Mouse (Mus musculus) liver, embryonic 14.5 days (tissue): ENCODE results near the gene Fam227a. TPM values are rescaled to one million over a fixed set of nuclear protein-coding genes. Genes with fewer than 3 reads are reported as not detected.
A peak's percentile ranks its signal among the peaks of the same experiment; 100 is the strongest.

Experiments
- ATAC-seq: fragments of 200-750 bp; cut with Nextera tagmentation; 2 replicates; pipeline ENCODE4 v1.8.0; 2017; ENCODE audit warnings: moderate number of reproducible peaks, mild to moderate bottlenecking, moderate library complexity; ENCODE audit not compliant: insufficient read depth
- DNase-seq, 3 experiments: peaks; one replicate each; pipeline ENCODE4 v3.0.0-alpha.2; 2012 to 2013; ENCODE audit warnings: low read depth in 3 of 3, low spot score in 3 of 3
- H3K27ac ChIP-seq: fragments of 300-500 bp; sonication (generic); 2 replicates; pipeline ENCODE4 v1.5.1; 2014; ENCODE audit warnings: moderate library complexity, mild to moderate bottlenecking, control low read depth, inconsistent platforms
- H3K27me3 ChIP-seq: fragments of 300-500 bp; sonication (generic); 2 replicates; pipeline ENCODE4 v1.6.1; 2014; ENCODE audit warnings: mild to moderate bottlenecking, low read length, moderate library complexity; ENCODE audit not compliant: control insufficient read depth, insufficient read depth
- H3K36me3 ChIP-seq: fragments of 300-500 bp; sonication (generic); replicated peaks from 2 replicates; pipeline ENCODE4 v1.6.1; 2014; ENCODE audit warnings: low read depth; ENCODE audit not compliant: control insufficient read depth, insufficient read depth
- H3K4me1 ChIP-seq, 2 experiments: fragments of 200-500 bp in 1 of 2; fragments of 300-500 bp in 1 of 2; sonication (generic) in 1 of 2; replicated peaks; 2 replicates each; pipeline ENCODE4 v1.6.1; 2012 to 2014; ENCODE audit warnings: antibody characterized with exemption in 1 of 2, inconsistent platforms in 1 of 2, low read length in 1 of 2; ENCODE audit not compliant: control insufficient read depth in 2 of 2, insufficient read depth in 2 of 2
- H3K4me2 ChIP-seq: fragments of 300-500 bp; sonication (generic); 2 replicates; pipeline ENCODE4 v1.6.1; 2014; ENCODE audit warnings: low read depth, mild to moderate bottlenecking, control low read depth, moderate library complexity
- H3K4me3 ChIP-seq, 2 experiments: fragments of 200-500 bp in 1 of 2; fragments of 300-500 bp in 1 of 2; sonication (generic) in 1 of 2; 2 replicates each; pipeline ENCODE4 v1.5.1; 2012 to 2014; ENCODE audit warnings: low read depth in 2 of 2, low read length in 2 of 2, mild to moderate bottlenecking in 2 of 2, control low read depth in 1 of 2, inconsistent platforms in 1 of 2, moderate library complexity in 1 of 2; ENCODE audit not compliant: insufficient read depth in 1 of 2
- H3K9ac ChIP-seq: fragments of 300-500 bp; sonication (generic); replicated peaks from 2 replicates; pipeline ENCODE4 v1.6.1; 2014; ENCODE audit warnings: mild to moderate bottlenecking, control low read depth, moderate library complexity
- H3K9me3 ChIP-seq: fragments of 300-500 bp; sonication (generic); 2 replicates; pipeline ENCODE4 v1.6.1; 2016; ENCODE audit warnings: low read length, mixed read lengths; ENCODE audit not compliant: control insufficient read depth
- CTCF ChIP-seq: IDR thresholded peaks from 2 replicates; pipeline ENCODE4 v1.5.1; 2016; ENCODE audit warnings: antibody characterized with exemption, low read depth, control low read depth
- EP300 ChIP-seq: IDR thresholded peaks from 2 replicates; pipeline ENCODE4 v1.6.1; 2016; ENCODE audit warnings: antibody characterized with exemption, low read depth
- WGBS: fragments of 180-500 bp; shearing (Covaris S2); extraction: QIAGEN DNeasy Blood & Tissue Kit; methylation state at CpG from one replicate; pipeline ENCODE4 v1.1.7; 2014; ENCODE audit not compliant: insufficient replicate concordance; 5-methylcytosine and 5-hydroxymethylcytosine counted together
- polyA plus RNA-seq, 2 experiments: library from polyadenylated mRNA; depleted of rRNA in 1 of 2; stranded (reverse) in 1 of 2; unstranded in 1 of 2; fragments of >200 nt; fragmentation: Nextera tagmentation in 1 of 2; extraction: Ambion mirVana in 1 of 2; gene quantifications; 2 replicates each; pipeline versions ENCODE4 v1.2.1 to v1.2.3; 2012 to 2014

Fam227a gene
- polyA plus RNA-seq (2012; rRNA removed) (0.26 and 0.35 TPM in 2 replicates), polyA plus RNA-seq (2014; fragmentation: Nextera tagmentation; extraction: Ambion mirVana) (0.06 TPM in 1 of 2 replicates, not detected in the other)

DNA sequence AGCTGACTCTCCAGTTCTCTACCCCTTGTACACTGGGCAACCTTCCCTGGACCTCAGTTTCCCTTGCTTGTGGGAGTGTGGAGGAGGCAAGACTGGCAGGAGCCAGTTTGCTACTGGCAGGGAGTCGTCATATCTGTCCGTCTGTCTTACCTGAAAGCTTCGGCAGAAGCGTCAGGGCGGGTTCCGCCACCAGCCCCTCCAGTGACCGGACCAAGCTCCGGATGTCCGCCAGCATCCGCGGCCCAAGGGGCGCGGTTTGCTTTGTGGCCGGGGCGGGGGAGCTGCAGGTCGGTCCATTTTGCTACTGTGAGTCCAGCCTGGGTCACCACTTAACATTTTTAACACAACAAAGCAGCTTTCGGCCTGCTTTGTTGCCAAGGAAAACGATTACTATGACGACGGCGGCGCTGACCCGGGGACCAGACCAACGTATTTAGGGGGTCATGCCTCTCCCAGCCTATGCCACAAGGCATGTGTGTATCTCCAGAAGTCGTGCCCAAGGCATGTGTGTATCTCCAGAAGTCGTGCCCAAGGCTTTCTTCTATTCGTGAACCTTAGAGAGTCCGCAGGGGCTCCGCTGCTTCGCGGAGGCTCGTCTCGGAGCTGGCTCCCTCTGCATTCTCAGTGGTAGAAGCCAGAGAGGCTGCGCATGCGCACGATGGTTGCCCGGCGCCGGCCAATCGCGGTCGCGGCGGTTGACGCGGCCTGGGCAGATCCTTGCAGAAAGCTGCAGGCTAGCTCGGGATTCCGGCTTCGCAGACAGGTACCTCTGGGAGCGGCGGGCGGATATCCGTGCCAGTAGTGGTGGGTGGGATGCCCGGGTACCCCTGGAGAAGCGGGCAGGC is at the start of gene Fam227a, which contains the start of gene Cby1:
Gene Fam227a (minus strand): TSS at position 426 of the 845 bp plus-strand sequence.
Gene Cby1 (plus strand): TSS at position 669 of the 845 bp plus-strand sequence.
- WGBS, result under 1% methylated on average over 55 of the region's 55 CpGs
- Histone ChIP-seq H3K4me3 (peak within 1 kb of the TSS; percentile 75 to 90), H3K9me3 (no peaks in the 10 kb centered on the region), H3K4me2 (peak within 1 kb of the TSS; percentile 85), H3K27ac (peak within 1 kb of the TSS; percentile 84), H3K27me3 (no peaks in the 10 kb centered on the region), H3K4me1 (peaks cover 3 to 11% of the 10 kb centered on the region in 2 experiments; a peak in 3 of 4 replicates), H3K9ac (peak within 1 kb of the TSS; percentile 73), H3K36me3 (no peaks in the 10 kb centered on the region)
- no peak for TF ChIP-seq EP300
- TF ChIP-seq CTCF, result no peak
- DNase-seq (peak; percentile 80 to 86 (median 85)), ATAC-seq (peak; percentile 88)

DNA sequence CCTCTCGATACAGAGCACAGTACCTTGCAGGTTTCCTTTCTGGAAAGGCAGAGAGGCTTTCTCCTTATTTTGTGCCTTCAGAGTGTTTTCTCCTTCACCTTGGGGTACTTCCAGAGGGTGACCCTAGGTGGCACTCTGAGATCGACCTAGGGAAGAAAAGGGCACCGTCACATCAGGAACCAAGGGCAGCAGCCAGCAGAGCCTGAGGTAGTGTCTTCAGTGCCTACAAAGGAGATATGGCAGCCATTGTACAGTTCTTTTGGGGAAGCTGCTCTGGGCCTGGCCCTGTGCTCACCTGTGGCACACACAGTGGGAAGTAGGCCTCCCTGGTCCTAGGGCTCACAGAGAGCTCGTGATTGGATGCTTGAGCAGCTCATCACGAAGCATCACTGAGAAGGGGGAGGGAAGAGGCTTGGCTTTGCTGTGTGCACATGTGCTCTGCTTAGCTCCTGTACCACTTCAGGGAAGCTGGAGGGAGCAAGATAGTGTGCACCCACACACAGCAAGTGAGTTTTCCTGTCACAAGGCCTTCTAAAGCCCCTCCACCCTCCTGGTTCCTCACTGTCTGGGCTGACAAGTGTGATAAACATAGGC is 49.6 kb upstream of the Fam227a start:
- peaks cover 66% of the 10 kb centered on the region for H3K36me3 ChIP-seq
- TF ChIP-seq EP300 (no peak), CTCF (peak; percentile 28)
- 87% methylated on average over 5 of the region's 5 CpGs for WGBS

DNA sequence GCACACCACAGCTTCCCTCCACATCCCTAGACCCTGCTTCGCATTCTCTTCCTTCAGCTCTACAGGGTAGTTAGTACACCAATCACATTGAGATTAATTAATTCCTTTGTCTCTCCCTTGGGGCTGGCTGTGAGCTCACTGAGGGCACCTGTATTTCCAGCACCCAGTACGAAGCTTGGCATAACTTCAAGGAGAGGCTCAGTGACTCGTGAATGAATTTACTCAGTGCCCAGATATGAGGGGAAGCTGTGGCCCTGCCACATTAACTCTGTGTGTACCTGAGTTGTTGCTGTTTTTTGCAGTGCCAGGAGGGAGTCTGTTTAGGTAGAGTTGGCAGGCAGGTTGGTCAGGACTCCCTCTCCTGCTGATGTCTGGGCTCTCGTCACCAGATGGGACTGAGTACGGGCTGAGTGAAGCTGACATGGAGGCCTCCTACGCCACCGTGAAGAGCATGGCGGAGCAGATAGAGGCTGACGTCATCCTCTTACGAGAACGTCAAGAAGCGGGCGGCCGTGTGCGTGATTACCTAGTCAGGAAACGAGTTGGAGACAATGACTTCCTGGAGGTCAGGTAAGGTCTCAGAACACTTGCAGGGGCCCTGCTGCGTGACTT is 48.0 kb upstream of the Fam227a start:
- Histone ChIP-seq H3K4me2 (no peak overlapping the region), H3K27me3 (no peaks in the 10 kb centered on the region), H3K9me3 (no peaks in the 10 kb centered on the region), H3K36me3 (peaks cover 50% of the 10 kb centered on the region), H3K4me1 (no peaks in the 10 kb centered on the region), H3K9ac (no peak overlapping the region), H3K27ac (no peak overlapping the region), H3K4me3 (no peak overlapping the region)
- WGBS, result 84% methylated on average over 17 of the region's 17 CpGs
- ATAC-seq (no peak), DNase-seq (no peak)
- TF ChIP-seq CTCF, result no peak
- no peak for TF ChIP-seq EP300

More for the DNA sequence above, 49.6 kb upstream of the Fam227a start:
- no peak overlapping the region for H3K27ac ChIP-seq
- no peaks in the 10 kb centered on the region for H3K4me1 ChIP-seq
- no peak overlapping the region for H3K9ac ChIP-seq
- H3K27me3 ChIP-seq, result no peaks in the 10 kb centered on the region
- H3K4me3 ChIP-seq, result no peak overlapping the region
- DNase-seq (no peak), ATAC-seq (no peak)
- H3K4me2 ChIP-seq, result no peak overlapping the region
- no peaks in the 10 kb centered on the region for H3K9me3 ChIP-seq

DNA sequence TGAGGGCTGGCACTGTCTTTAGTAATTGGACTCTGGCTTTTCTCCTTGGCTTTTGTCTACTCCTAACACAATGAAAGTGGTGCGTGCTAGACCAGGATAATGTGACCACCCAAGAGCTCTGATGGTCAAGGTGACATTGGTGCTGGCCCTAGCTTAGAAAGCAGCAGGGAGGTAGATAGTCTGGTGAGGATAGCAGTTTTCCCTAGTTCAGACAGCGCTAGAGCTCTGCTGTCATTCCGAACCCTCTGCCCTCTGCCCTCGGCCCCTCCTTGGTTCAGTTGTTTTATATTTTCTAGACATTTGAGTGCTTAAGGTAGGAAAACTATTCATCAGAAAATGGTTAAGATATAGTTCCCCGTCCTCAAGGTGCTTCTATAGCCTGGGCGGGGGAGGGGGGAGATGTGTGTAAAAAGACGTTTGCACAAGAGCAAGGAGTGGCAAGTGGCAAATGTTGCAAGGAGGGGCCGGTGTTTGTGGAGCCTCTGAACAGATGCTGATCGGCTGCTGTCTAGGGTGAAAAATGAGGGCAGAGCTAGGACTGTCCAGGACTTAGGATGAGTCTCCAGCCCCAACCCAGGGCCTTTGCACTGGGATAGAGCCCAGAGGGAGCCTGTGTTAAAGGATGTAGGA is 38.9 kb upstream of the Fam227a start:
- 70% methylated on average over 9 of the region's 9 CpGs for WGBS
- DNase-seq (no peak), ATAC-seq (no peak)
- H3K9ac ChIP-seq, result no peak overlapping the region
- H3K27ac ChIP-seq, result no peak overlapping the region
- H3K9me3 ChIP-seq, result no peaks in the 10 kb centered on the region
- TF ChIP-seq EP300, result no peak
- no peak for TF ChIP-seq CTCF
- H3K4me3 ChIP-seq, result no peak overlapping the region
- no peak overlapping the region for H3K4me2 ChIP-seq
- no peaks in the 10 kb centered on the region for H3K27me3 ChIP-seq
- peaks cover 44 to 52% of the 10 kb centered on the region in 2 experiments for H3K4me1 ChIP-seq
- H3K36me3 ChIP-seq, result peaks cover 22% of the 10 kb centered on the region
